Mouse (Mus musculus): ENCODE measurements around the gene Lrrn4.

Lrrn4 gene

GRCm38 (mm10) chr2:132880844-132881645, at the start of gene Lrrn4:
Gene Lrrn4, minus strand, starts transcription at chr2:132880891.
- no peak for DNase-seq

- DNase-seq = no peak
Observed at GRCm38 (mm10) chr2:132928999-132929398, 48.3 kb upstream of the Lrrn4 start.

GRCm38 (mm10) chr2:132927871-132928270, 47.2 kb upstream of the Lrrn4 start:
- DNase-seq = no peak

GRCm38 (mm10) chr2:132927298-132927697, 46.6 kb upstream of the Lrrn4 start:
- no peak for DNase-seq

- no peak for DNase-seq
Observed at GRCm38 (mm10) chr2:132923290-132924085, 42.8 kb upstream of the Lrrn4 start.

- no peak for DNase-seq
Observed at GRCm38 (mm10) chr2:132922076-132922873, 41.6 kb upstream of the Lrrn4 start.

- DNase-seq = peak; percentile 21
Observed at GRCm38 (mm10) chr2:132914785-132915184, 34.1 kb upstream of the Lrrn4 start.

GRCm38 (mm10) chr2:132906763-132907162, 26.1 kb upstream of the Lrrn4 start:
- peak; percentile 23 for DNase-seq

- DNase-seq = no peak
Observed at GRCm38 (mm10) chr2:132904961-132905360, 24.3 kb upstream of the Lrrn4 start.

- DNase-seq = peak; percentile 37
Observed at GRCm38 (mm10) chr2:132903498-132903897, 22.8 kb upstream of the Lrrn4 start.

GRCm38 (mm10) chr2:132902056-132902455, 21.4 kb upstream of the Lrrn4 start:
- no peak for DNase-seq

GRCm38 (mm10) chr2:132901636-132902035, 20.9 kb upstream of the Lrrn4 start:
- no peak for DNase-seq

GRCm38 (mm10) chr2:132900596-132900995, 19.9 kb upstream of the Lrrn4 start:
- no peak for DNase-seq

- no peak for DNase-seq
Observed at GRCm38 (mm10) chr2:132898211-132898610, 17.5 kb upstream of the Lrrn4 start.

GRCm38 (mm10) chr2:132893826-132894225, 13.1 kb upstream of the Lrrn4 start:
- DNase-seq = no peak

- DNase-seq = no peak
Observed at GRCm38 (mm10) chr2:132885312-132885711, 4.6 kb upstream of the Lrrn4 start.

- DNase-seq = no peak
Observed at GRCm38 (mm10) chr2:132884303-132884967, 3.7 kb upstream of the Lrrn4 start.

- DNase-seq = no peak
Observed at GRCm38 (mm10) chr2:132879261-132880044, 1.2 kb downstream of the Lrrn4 start.

- DNase-seq = no peak
Observed at GRCm38 (mm10) chr2:132876991-132877390, 3.7 kb downstream of the Lrrn4 start.

- no peak for DNase-seq
Observed at GRCm38 (mm10) chr2:132873657-132874326, 6.9 kb downstream of the Lrrn4 start.

GRCm38 (mm10) chr2:132871663-132872062, 9.0 kb downstream of the Lrrn4 start:
- DNase-seq = no peak

Data from layer of hippocampus, adult 9-11 months (tissue).